Mouse (Mus musculus): ENCODE data around the gene Siah2. TPM values are rescaled to one million over a fixed set of nuclear protein-coding genes. Genes with fewer than 3 reads are reported as not detected.

Gene Siah2
- total RNA-seq, 2 experiments from 2014 or later = 8.4 to 9.1 TPM

DNA sequence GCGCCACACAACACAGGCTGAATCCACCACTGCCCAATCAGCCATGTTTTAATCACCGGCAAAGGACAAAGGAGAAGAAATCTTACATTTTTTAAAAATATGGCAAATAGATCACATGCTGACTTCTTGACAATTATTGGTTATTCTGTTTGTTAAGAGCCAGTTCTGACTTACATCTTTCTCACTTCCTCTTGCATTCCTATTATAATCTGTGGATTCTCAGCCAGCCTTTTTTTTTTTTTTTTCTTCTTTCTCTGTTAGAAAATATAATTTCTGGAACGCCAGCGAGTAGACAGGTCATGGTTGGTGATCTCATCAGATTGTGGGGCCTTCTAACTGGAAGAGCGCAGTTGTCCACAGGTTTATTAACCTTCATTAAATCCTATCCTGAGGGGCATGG lies 18.9 kb downstream of the Siah2 start:
- DNase-seq = no peak
- intact Hi-C loops (cut with DNase I) = no loop called here

DNA sequence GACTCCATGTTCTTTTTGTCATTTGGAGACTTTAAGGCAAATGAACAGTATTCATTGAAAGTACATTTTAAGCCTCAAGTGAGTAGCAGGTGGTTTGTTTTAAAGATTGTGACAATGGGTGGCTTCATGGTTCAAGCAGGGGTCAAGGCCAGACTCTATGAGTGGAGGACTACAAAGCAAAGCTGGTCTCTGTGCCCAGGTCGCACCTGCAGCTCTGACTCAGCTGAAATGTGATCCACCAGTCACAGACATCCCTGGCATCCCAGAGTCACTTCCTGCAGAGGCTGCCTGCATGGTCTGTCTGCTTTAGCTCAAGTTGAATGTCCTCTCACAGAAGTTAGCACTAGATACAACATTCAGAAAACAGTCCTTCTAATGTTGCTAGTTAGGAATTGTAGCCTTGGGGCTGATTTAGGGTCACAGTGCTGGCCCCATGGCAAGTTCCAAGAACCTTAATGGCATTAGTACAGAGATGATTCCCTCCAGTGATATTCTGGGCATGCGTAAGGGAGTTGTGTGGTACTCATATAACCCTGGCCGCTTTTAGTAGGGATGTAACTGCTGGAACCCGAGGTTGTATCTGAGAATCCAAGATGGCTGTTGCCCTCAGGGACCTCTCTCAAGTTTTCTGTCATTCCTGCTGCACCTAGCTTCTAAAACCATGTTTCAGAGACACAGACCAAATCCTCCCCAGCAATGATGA lies 19.6 kb downstream of the Siah2 start:
- DNase-seq = no peak
- intact Hi-C loops (cut with DNase I) = no loop called here

- no peak for DNase-seq
- intact Hi-C loops (cut with DNase I) = no loop called here
These were observed 20.5 kb downstream of the Siah2 start for GRCm38 (mm10) chr3:58671616-58672250.

DNA sequence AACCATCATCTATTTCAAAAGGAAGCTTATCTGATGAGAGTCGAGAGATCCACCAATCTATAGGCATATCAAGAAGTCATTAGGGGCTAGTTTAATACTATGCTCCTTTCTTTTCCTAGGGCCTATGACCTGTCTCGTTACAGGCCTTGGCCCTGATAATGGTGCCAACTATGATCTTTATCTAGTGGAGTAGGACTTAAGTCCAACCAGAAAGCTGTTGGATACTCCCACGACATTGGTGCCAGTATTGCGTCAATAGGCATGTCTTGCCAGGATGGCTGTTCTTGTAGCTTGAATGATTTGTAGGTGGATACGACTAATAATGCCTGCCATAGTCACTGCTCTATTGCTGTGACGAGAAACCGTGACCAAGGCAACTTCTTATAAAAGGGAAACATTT lies 28.2 kb downstream of the Siah2 start:
- DNase-seq = no peak
- intact Hi-C loops (cut with DNase I) = no loop called here

DNA sequence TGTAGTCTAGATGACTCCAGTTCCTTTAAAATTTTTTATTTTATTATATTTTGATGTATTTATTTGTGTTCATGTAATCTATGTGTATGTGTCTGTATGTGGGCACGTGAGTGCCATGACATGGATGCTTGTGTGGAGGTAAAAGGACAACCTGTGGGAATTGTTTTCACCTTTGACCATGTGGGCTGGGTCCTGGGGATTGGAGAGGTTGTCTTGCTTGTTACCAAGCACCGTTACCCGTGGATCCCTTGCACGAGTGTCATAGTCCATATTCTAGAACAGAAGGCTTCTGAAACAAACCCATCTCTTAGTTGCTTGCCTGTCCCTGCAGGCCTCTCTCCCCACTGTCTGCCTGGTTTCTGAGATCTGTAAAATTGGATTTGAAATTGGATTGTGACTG lies 31.6 kb downstream of the Siah2 start:
- intact Hi-C loops (cut with DNase I) = no loop called here
- DNase-seq = no peak

- intact Hi-C loops (cut with DNase I) = loop anchor here (5.0 kb wide), 1 partner anchor 35 kb away; the partner anchor contains the start of gene Siah2
- DNase-seq = peak; percentile 42 to 48
These were observed 34.8 kb downstream of the Siah2 start for GRCm38 (mm10) chr3:58657356-58657755.

DNA sequence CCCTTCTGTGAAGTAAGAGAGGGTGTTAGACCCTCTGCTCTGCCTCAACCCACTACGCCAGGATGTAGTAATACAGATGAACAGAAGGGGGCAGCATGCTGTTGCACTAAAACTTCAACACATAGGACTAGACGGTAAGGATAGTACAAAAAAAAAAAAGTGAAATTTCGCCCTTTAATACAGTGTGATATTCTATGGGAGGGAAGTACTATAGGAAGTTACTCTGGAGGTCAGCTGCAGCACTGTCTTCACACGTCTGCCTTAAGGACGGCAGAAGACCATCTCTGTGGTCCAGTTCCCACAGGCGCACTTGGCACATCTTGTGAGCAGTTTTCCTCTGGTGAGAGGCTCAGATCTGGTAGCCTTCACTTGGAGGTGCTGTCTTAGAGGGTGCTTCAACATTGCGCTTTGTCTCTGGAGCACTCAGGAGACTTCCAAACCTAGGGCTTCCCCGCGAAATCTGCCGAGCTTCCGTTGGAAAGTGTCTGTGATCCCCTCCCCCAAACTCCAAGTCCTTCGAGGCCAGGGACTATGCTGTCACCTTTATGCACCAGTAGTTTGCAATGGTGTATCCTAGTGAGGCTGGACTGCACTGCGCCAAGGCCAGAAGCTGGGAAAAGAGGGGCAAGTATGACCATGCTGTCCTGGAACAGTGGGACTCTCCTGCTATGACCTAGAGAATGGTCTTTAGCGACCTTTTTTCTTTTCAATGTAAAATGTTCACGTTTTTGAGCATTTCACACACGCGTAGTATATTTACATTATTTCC lies 36.7 kb downstream of the Siah2 start:
- intact Hi-C loops (cut with DNase I) = loop anchor here (1.0 to 5.0 kb wide), 2 partner anchors 37 to 129 kb away; partner anchors contain the start of gene Siah2
- DNase-seq = peak in 1 of 2 experiments; percentile 21

- intact Hi-C loops (cut with DNase I) = no loop called here
- peak in 1 of 2 experiments; percentile 21 for DNase-seq
These were observed 38.3 kb downstream of the Siah2 start for GRCm38 (mm10) chr3:58653907-58654306.

- no peak for DNase-seq
- intact Hi-C loops (cut with DNase I) = no loop called here
These were observed 41.9 kb downstream of the Siah2 start for GRCm38 (mm10) chr3:58650328-58650727.

DNA sequence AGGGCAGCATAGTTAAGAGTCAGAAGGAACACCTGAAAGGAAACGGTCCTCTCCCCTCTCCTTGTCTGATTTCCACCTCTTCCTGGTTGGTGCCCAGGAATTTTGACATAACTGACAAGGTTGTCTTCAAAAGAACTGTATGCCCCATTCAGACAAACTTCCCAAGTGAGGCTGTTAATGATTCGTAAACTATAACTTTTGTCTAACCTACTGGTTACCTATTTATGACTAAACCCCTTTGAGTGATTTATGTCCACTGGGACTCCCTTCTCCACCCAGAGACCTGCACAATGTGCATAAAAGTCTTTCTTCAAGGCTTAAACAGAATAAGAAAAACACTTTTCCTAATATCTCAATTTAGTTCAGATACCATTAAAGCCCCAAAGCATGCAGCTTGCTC lies 45.0 kb downstream of the Siah2 start:
- no peak for DNase-seq
- intact Hi-C loops (cut with DNase I) = no loop called here

DNA sequence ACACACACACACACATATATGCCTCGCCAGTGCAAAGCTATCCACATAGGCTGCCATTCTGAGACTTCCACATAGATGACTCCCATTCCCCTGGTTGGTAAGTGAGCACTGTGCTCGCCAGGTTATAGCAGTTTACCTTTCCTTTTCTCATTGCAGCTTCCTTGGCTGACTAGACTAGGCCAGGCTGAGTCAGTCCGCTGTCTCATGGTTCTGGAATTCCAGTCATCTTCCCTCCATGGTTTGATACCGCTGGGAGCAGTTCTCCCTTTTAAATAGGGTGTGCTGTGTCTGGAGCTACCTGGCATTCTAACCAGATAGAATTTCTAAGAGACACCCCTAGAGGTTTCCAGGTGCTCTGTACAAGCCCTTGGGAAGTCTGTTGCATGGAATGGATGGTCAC lies 46.0 kb downstream of the Siah2 start:
- no peak for DNase-seq
- intact Hi-C loops (cut with DNase I) = no loop called here

DNA sequence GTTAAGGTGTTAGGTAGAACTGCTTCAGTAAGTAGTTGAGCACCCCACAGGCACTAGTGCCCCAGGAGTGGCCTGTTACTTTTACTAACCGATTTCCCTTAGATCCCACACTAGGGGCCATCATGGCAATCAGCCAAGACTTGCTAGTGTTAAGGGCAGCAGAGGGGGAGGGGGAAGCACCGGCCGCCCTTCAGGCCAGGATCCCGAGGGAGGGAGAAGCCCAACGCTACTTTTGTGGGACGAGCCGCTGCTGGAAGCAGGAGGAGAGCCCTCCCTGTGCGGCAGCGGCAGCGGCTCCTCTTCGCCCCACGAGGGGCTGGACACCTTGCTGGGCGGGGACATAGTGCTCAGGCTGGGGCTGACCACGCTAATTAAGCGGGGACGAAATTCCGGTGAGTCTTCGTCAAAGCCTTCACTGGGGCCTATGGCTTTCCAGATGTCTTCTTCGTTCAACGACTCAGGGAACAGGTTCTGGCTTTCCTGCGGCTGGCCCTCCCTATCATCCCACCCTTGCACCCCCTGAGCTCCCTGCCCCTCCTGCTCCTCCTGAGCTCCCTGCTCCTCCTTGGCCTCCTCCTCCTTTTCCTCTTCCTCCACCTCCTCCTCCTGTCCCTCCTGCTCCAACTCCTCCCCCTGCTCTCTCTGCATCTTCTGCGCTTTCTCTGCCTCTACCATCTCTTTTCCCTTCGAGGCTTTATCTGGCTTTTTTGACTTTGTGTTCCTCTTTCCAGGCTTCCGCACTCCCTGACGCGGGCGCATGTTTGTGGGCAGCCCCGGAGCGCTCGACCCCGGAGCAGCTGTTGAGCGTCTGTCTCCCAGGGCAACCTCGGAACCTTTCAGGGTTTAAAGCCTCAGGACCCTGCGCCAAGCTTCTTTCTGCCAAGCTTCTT lies 55.5 kb downstream of the Siah2 start, which contains the start of gene Erich6:
Gene Erich6 (minus strand): TSS at position 802 of the 890 bp plus-strand sequence.
- no peak for DNase-seq
- intact Hi-C loops (cut with DNase I) = no loop called here

DNA sequence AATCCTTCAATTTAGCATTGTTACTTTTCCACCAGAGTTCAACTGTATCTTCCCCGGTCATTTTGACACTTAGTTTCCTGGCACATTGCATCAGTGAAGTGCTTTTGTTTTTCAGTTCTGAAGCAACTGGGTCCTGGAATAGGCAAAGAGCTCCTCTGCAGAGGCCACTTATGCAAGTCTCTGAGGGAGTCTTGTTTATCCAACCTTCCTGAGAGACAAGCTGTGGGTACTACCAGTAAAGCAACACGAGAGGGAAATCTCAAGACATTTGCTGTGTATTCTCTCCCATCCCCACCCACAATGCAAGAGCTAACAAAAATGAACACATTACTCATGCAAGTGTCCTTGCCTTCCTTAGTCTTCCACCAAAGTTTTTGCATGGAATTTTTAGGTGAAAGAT lies 60.5 kb downstream of the Siah2 start:
- no peak for DNase-seq
- intact Hi-C loops (cut with DNase I) = no loop called here

- intact Hi-C loops (cut with DNase I) = no loop called here
- DNase-seq = no peak
These were observed 67.2 kb downstream of the Siah2 start for GRCm38 (mm10) chr3:58624981-58625380.

Other genes starting within 250 kb of the Siah2 start
- gene Eif2a, start 166.6 kb downstream of the Siah2 start, total RNA-seq (2021) = 10 to 100 TPM; 39.1 to 47.1 TPM
- 1 to 10 TPM; 6.5 to 7.1 TPM for gene Serp1, start 166.5 kb downstream of the Siah2 start, total RNA-seq (2021)
- 100 to 1,000 TPM; 110 to 115 TPM for gene Selenot, start 115.8 kb downstream of the Siah2 start, total RNA-seq (2021)
- gene Erich6, start 55.2 kb downstream of the Siah2 start, total RNA-seq (2021) = not detected
- not detected for gene Mindy4b-ps, start 129.9 kb upstream of the Siah2 start, total RNA-seq (2021)
- gene Clrn1, start 192.9 kb upstream of the Siah2 start, total RNA-seq (2021) = not detected